Mouse (Mus musculus) E14TG2a.4 (cell line): Measurements from ENCODE around the gene 1520401A03Rik.

Experiments used
- CTCF ChIP-seq: conservative IDR thresholded peaks from 2 replicates; pipeline ENCODE4 v1.5.1; 2014; ENCODE audit warnings: low read length
- NANOG ChIP-seq: IDR thresholded peaks from 2 replicates; pipeline ENCODE4 v1.6.1; 2014; ENCODE audit warnings: borderline replicate concordance, low read length, mixed read lengths
- POU5F1 ChIP-seq: IDR thresholded peaks from 2 replicates; pipeline ENCODE4 v1.6.1; 2014; ENCODE audit warnings: low read length, borderline replicate concordance

DNA sequence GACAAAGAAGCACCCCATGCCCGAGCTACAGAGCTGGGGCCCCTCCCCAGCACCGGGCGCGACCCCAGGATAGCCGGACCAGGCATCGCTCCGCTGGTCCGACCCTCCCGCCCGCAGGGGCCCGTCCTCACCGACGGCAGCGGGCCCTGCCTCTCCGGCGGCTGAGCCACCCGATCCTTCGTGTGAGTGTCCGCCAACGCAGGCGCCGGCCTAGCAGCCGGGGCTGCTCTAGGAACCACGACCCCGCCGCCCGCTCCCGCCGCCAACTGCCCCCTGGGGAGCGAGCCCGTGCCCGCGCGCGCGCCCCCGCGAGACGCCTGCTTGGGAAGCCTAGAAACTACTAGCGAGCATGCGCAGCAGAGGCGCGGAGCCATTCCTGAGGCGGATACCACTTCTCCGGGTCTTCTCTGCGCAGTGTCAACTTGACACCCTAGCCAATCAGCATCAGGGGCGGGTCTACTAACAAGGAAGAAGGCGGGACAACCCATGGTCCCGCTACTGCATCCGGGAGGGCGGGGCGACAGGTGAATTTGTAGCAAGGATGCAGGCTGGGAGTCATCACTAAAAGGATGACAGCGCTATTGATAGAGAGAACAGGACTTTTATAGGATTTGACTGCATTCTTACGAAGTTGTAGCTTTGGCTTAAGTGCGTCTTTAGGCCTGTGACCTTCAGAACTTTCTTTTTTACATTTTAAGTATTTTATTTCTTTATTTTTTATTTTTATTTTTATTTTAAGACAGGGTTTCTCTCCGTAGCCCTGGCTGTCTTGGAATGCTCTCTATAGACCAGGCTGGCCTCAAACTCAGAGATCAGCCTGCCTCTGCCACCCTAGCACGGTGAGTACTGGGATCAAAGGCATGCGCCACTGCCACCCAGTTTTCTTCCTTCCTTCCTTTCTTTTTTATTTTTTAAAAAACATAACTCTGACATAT, 49.0 kb upstream of the 1520401A03Rik start, which contains the start of gene Flywch1:
- no peak for TF ChIP-seq CTCF
- no peak for TF ChIP-seq NANOG
- no peak for TF ChIP-seq POU5F1
